Mouse (Mus musculus): Measurements from ENCODE around the gene Acad12. TPM values are rescaled to one million over a fixed set of nuclear protein-coding genes. Genes with fewer than 3 reads are reported as not detected.
A peak's percentile ranks its signal among the peaks of the same experiment; 100 is the strongest.
"Not testable (repeated sequence)": the region's sequence is repeated elsewhere in the genome, so short reads cannot be mapped to it uniquely, and the experiment has no call there.

Gene Acad12
- total RNA-seq, 2 experiments from 2014 or later = 19.4 to 23.4 TPM

DNA sequence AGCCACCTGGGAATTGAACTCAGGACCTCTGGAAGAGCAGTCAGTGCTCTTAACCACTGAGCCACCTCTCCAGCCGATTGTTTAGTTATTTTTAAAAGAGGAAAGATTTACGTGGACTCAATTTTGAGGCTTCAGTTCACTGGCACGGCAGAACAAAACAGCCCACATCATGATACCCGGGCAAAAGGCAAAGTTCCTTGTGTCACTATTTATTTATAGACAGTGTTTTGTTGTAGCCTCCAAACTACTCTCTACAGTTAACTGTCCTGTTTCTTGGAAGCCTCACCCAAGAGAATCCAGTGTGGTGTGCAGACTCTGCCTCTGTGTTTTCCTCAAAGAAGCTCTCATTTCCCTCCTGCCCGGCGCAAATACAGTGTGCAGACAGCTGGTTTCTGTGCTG is 6.7 kb downstream of the Acad12 start:
- DNase-seq = no peak

DNA sequence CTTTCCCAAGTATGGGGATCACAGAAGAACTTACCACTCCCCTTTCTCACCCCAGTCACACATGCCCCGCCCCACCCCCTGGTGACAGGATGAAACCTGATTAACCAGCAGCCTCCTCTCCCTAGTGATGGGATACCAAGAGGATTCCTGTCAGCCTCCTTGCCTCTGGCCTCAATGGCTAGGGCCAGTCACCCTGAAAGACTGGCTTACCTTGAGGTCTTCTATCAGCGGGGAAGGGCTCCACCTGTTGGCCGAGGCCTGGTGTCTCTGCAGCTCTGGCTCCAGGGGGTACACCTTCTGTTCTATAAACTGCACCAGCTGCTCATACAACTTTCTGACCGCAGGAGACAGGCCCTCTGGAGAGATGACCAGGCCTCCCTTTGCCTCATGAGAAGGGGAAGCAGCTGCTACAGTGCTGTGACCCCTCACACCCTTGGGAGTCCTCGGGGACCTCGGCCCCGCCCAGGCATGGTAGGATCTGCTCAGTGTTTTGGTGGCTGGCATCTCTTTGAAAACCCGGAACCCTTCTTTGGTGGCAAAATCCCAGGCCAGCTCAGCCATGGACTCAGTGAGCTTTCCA is 9.1 kb downstream of the Acad12 start:
- DNase-seq = not testable (repeated sequence)

DNA sequence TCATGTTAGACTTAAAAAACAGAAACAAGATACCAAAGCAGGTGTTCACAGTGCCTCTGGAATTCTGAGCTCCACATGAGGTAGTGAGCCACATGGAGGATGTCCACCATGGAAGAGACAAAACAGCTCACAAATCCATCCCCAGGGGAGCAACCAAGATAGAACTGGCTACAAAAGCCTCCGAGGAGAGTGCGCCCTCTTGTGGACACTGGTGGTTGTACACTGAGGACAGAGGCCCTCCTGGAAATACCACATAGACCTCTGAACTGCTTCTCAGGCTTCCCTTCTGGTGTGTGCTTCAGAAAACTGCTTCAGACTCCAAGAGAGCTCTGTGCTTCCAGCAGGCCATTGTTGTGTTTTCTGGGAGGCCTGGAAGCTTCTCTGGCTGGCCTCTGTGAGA is 12.6 kb downstream of the Acad12 start:
- peak; percentile 87 to 88 for DNase-seq

DNA sequence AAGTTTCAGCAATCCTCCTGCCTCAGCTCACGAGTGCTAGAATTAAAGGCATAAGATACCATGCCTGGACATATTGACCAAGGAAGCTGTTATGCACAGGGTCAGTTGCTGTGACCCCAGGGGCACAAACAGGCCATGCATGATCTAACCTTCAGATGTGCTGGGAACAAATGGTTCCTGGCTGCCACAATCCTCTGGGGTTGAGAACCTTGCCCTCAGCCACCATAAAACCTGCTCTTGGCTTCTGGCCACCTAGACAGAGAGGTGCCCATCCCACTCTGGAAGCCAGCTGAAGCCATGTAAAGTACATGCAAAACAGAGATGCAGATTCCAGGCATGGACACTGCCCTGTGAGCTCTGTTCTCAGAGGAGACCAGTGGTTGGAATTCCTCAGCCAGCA is 14.9 kb downstream of the Acad12 start:
- DNase-seq = not testable (repeated sequence)

DNA sequence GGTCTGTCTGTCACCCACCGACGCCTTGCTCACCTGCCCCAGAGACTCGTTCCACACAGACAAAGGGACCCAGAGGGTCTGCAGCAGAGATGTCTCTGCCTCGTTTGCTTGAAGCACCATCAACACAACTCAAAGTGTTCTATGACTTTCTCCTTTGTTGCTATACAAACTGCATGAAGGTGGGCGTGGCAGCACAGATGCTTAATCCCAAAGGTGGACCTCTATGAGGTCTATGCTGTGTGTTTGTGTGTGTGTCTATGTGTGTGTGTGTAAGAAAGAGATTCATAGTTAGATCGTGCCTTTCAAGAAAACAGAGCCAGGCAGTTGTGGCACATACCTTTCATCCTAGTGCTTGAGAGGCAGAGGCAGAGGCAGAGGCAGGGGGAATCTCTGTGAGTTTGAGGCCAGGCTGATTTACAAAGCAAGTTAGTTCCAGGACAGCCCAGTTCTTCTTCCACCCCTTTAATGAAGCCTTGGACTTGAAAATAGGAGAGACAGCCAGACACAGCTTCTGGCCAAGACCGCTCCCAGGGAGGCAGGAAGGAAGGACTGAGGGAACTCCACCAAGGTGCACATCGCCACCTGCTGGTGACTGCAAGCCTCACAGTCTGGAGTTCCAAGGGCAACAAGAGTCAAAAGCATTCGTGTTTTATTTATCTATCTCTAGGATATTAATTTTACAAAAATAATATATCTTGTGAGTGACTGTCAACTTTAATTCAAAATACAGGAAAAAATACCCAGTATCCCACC is 17.0 kb downstream of the Acad12 start:
- DNase-seq = peak; percentile 93 to 95

DNA sequence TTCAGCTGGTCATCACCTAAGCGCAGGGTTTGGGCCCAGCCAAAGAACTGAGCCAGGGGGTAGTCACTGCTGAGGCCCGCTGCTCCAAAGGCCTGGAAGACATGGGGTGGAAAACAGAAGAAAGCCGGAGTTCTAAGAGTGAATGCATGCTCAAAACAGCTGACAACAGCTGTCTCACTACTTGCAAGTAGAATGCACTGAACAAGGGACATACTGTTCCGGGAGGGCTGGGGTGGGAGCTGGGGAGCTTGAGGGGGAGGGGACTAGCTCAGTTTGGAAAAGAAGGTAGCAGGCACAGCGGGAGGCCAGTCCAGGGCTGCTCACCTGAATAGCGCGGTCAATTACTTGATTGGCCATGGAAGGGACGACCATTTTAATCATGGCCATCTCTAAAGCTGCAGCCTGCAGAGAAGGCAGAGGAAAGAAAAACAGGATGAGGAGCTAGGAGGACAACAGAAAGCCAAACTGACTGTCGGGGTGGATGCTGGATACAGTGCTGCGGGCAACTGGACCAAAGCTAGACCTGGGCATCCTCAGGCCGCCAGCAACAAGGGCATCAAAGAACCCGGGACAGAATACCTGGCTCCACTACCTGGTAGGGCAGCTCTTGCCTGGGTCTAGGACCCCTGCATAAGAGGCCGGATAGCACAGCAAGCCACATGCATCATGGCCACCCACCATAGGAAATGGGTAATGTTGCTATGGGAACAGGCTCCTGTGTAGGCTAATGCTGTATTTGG is 19.7 kb downstream of the Acad12 start:
- no peak for DNase-seq

DNA sequence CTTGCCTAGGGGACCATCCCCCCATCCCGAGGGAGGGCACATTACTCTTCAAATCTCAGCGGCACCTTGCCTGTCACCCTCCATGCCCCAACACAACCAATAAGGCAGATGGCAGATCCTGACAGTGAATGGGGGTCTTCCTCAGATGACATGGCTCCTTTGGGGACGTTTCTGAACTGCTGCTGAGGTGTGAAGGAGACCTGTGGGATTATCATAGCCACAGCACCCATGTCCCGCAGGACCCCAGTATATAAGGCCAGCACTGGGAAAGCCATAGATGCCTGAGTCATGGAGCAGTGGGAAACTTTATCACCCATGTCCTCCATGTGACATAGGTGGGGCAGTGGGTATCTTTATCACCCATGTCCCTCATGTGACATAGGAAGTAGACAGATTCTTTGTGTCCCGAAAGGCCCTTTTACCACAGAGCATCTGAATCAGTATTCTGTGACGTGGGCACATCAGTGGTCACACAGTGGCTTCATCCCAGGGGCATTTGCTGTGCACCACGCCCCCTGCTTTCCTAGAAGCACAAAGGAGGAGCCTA is 20.7 kb downstream of the Acad12 start:
- DNase-seq = no peak

DNA sequence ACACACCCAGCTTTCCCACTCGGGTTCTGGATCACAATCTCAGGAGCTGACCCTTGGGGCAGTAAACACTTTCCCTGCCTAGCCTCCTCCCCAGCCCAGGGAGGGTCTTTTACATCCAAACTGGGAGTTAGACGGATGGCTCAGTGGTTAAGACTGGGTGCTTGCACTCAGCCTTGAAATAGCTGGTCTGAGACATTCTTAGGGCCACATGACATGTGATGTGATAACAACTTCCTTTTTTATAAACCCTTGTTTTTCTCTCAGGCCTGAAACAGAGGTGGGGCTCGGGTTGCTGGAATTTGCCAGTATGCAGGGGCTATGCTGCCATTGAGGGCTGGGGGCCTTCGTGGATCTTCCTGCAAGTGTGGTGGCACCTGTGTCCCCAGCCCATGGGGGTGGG is 21.4 kb downstream of the Acad12 start:
- no peak for DNase-seq

DNA sequence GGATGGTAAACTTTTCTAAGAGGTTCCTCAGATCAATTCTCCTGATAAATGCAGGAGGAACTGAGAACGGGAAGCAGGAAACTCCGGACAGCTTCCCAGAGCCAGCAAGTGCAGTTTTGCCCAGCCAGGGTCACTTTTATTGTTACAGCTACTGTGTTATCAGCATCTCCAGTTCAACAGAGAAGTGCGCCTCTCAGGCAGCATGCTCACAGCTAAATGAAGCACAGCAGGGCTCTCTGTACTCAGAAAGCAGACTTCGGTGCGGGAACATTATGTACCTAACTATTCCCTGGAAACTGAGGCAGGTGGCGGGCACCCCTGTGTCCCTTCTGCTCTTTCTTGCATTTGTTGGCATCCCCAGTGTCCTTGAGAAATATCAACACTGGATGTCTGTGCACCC is 22.5 kb downstream of the Acad12 start:
- DNase-seq = no peak

DNA sequence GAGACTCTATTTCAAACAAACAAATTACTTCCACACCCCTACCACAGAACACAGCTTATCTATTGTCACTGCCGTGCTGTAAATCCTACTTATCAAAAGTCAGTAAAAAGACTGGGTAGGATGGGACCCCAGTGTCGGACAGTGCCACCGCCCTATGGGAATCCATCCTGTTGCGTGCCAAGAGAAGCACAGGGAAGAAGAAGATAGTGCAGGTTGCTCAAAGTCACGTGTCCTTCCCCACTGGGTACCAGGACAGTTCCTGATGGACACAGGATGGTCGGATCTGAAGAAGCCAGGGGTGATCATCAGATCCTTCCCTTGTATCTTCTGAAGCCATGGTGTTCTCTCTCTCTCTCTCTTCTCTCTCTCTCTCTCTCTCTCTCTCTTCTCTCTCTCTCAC is 23.0 kb downstream of the Acad12 start:
- no peak for DNase-seq

DNA sequence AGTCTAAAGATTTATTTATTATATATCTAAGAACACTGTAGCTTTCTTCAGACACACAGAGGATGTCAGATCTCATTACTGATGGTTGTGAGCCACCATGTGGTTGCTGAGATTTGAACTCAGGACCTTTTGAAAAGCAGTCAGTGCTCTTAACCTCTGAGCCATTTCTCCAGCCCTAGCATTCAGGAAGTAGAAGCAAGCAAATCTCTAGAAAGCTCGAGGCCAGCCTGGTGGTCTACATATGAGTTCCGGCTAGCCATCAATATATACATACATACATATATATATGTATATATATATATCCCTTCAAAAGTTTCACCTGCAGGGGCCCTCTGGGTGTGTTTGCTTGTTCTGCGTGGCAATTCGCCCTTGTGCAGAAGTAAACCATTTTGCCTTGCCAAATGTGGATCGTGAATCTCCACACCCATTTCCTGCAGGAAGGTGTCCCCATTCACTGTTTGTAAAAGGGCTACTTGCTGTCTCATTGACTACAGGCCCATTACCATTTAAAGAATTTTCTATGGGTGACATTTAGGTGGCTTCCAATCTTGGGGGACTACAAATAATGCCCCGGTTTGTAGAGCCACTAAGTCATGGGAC is 23.9 kb downstream of the Acad12 start:
- DNase-seq = no peak

DNA sequence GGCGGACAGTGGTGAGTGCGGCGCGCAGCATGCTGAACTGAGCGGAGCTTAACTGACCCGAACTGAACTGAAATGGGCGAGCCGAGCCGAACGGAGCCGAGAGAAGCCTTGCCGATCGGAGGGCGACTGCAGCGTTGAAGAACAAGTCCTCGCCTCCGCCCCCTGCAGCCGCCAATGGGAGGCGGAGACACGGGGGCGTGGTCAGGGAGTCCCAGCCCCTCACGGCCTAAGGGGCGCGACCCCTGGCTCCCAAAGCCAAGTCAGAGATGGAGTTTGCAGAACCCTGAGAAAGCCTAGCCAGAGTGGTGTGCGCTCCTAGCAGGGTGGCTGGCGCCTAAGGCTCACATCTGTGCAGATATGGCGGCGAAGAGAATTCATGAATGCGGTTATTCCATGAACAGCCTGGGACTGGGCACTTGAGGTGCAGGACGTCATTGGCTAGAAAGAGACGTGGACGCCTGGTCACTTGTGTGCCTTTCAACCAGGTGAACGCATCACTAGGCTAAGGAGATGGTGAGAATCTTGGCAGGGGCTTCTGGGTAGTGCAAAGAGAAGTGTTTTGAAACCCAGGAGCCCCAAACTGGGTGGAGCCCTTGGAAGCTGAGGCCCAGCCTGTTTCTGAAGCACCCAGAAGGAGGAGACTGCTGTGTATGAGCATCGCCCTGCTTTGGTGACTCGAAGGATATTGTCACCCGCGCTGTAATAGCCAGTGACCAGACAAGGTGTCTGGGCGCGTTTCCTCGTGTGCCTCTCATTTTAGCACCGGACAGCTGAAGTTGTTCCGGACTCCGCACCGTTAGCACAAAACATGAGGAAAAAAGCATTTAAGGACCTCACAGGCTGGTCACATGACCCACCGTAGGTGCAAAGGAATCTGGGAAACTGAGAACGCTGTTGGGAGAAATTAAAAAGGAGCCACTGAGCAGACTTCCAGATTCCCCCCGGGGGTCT is 25.0 kb downstream of the Acad12 start, which contains the start of gene Aldh2:
Gene Aldh2 (minus strand): TSS at position 374 of the 951 bp plus-strand sequence.
- DNase-seq = peak; percentile 95 to 96

DNA sequence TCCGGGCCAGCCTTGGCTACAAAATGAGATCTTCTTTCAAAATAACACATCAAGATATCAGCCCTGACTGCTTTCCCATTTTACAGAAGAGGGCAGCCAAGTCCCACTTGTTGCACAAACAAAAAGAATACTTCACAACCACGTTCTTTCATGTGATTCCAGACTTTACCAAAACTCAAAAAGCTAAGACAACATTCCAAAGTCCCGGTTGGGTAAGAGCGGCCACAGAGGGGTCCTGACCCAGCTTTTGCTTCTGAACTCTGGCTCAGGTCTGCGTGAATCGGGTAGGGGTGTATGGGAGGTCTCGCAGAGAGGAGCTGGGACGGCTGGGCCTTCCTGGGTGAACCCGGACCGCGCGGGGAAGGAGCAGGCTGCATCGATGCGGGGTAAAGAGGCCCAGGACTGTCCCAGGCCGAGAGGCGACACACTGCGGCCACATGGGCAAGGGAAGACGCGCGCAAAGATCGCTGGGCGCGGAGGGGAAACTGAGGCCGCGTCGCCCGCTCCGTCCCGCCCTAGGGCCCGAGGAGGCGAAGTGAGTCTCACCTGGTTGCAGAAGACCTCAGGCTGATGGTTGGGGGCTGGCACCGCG is 25.8 kb downstream of the Acad12 start:
- DNase-seq = peak; percentile 39 to 51

DNA sequence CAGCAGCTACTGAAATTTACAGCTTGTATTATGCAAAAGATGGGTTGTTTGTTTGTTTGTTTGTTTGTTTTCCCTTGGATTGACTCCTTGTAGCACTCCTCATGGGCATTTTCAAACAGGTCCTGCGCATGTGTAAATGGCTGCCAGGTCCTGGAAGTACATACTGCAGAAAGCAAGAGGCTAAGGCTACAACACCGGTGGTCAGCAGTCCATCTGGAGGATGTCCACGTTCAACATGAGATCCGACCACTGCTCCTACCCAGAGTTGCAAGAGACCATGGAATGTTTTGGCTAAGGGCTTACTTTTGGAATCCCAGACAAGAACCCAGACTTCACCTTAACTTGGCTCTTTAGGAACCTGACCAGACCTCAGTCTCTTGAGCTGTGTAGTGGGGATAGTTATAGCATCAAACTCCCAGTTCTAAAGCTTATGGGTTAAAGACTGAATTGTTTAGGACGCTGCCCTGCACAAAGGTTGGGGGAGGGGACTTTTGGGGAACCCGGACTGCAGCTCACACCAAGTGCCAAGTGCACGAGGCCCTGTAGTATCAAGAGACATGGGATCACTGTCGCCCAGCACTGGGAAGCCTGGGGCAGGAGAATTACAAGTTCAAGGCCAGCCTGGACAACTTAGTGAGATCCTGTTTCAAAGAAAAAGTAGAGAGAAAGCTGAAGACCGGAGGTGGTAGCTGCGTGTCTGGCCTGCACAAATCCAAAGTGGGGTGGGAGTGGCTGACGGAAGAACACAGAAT is 26.5 kb downstream of the Acad12 start:
- DNase-seq = peak; percentile 70

DNA sequence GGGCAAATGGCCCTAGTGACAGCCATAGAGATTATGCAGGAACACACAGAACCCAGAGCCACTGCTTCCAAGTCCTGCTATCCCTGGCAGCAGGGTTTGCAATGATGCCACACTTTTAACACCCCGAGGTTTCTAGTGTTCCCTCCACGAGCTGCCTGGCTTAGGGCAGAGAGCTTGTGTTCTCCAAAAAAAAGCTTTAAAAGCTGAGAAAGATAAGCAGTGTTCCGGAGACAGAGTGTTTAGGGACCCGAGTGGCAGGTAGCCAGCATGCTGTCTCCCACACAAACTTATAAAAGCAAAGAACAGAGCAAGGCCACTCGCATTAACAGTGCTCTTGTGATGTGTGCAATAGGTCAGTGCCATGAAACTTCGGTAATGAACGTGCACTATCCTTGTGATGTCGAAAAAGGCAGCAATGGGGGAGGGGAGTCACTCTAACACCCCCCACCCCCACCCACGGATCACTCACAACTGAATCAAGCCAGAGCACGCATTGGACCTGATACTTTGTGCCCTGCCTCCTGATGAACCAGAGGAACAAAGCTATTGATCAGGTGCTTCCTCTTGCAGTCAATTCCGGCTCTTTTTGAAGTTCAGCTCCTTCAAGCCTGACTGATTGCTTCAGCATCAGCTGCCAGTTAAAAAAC is 27.2 kb downstream of the Acad12 start:
- DNase-seq = peak; percentile 65 to 75

DNA sequence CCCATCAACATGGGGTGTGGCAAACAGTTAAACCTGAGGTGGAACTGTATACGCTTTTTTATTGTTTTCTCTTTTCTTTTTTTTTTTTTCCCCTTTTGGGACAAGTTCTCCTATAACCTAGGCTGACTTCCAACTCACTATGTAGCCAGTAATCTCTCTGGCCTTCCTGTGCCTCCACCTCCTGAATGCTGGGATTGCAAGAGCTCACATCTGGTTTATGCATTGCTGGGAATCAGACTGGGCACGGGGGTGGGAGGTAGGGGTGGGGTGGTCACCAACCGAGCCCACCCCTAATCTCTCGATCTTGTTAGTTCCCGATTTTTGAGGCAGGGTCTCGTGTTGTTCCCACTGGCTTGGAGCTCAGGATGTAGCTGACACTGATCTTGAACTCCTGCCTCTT is 28.8 kb downstream of the Acad12 start:
- DNase-seq = no peak

DNA sequence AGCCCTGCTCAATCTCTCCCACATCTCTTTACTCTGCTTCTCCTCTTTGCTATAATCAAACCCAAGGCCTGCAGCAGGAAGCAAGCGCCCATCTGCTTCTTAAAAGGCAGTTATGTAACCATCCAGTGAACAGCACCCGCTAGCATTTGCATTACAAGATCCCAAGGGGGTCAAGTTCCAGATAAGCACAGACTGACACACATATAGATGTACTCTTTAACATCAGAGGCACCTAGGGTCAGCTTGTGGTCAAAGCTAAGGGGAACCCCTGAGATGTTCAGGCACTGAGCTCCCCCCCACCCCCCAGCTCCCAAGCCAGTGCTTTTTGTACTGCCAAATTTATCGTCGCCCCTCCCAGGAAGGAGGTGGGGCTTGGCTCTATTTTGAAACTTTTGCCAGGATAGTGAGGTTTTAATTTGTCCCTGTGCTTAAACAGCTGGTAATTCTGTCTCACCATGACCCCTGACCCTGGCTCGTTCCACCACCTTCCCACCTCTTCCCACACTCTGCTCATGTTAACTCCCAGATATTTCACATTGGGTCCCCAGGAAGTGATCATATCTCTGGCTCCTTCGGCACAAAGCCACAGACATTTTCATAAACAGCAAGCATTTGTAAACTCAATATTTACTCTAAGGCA is 32.2 kb downstream of the Acad12 start:
- DNase-seq = peak; percentile 60 to 73

DNA sequence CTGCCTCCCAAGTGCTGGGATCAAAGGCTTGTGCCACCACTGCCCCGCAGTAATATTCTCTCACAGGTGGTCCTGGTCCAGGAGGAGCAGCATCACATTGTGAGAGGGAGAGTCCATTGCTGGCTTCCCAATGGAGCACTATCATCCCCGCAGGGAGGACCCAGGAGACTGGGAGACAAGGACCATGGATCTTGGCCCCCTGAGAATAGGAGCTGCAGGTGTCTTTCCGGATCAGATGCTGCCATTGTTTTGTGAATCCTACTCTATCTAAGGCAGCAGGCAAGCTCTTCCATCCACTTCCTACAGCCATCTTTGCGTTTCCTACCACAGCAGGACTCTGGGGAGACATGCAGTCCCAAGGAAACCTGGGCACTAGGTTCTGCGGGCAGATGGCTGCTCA is 33.0 kb downstream of the Acad12 start:
- DNase-seq = no peak

DNA sequence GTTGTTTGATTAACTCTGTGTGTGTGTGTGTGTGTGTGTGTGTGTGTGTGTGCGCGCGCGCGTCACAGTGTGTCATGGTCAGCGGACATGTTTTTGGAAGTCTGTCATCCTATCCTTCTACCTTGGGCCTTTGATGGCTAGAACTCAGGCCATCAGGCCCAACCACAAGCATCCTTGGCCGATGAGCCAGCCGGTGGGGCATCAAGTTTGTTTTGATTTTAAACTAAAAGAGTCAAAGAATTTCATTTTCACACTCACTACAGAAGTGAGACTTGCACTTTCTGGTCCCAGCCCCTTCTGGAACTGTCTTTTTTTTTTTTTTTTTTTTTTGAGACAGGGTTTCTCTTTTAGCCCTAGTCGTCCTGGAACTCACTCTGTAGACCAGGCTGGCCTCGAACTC is 33.7 kb downstream of the Acad12 start:
- peak in 1 of 2 experiments; percentile 20 for DNase-seq

All from adrenal gland, postnatal 36 days (tissue).